Mouse (Mus musculus) ES-E14 (cell line): ENCODE measurements around the gene 4930558K02Rik.
A peak's percentile ranks its signal among the peaks of the same experiment; 100 is the strongest.

ENCODE experiments used
- CHD2 ChIP-seq: IDR thresholded peaks from 2 replicates; pipeline ENCODE4 v1.6.1; 2014; ENCODE audit warnings: mild to moderate bottlenecking, low read depth, low read length, inconsistent platforms
- HCFC1 ChIP-seq: IDR thresholded peaks from 2 replicates; pipeline ENCODE4 v1.6.1; 2012; ENCODE audit warnings: low read length, inconsistent platforms, borderline replicate concordance; ENCODE audit not compliant: insufficient read depth
- MAFK ChIP-seq: IDR thresholded peaks from 2 replicates; pipeline ENCODE4 v1.6.1; 2014; ENCODE audit warnings: mild to moderate bottlenecking, low read depth, low read length, inconsistent platforms; ENCODE audit not compliant: insufficient read depth
- ZC3H11A ChIP-seq: IDR thresholded peaks from 2 replicates; pipeline ENCODE4 v1.6.1; 2012; ENCODE audit warnings: low read depth, mild to moderate bottlenecking, inconsistent platforms, low read length, borderline replicate concordance

DNA sequence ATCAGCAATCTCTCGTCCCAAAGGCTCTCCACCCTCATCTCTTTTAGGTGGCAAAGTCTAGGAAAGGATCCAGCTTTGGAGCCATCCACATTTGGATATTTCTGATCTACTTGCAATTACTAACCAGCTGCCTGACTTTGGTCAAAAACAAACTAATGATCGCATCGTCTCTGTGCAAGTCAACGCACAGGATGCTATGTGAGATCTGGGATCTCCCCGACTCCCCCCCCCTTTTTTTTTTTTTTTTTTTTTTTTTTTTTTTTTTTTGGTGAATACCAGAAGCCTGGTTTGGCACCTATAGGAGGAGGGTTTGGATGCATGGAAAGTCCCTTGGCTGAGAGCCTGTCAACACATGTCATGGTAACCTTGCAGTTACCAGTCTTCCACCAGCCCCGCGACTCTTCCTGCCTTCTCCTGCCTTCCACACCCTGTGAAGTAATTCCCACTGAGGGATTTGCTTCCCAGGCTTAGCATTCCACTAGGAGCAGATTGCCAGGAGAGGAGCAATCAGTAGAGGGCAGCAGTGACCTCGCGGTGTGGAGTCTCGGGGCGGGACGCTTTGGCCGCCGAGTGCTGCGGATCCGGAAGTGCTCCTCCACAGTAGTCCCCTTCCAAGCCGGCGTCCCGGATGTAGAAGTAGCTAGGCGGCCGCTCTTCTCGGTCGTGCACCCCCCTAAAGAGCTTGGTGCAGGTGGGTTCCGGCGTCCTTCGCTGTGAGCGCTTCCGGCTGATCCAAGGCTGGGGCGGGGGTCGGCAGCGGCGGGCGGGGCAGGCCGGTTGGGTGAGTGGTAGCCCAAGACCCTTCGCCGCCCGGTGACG is 10.6 kb downstream of the 4930558K02Rik start, which contains the start of gene Pigc:
- peak; percentile 86 for TF ChIP-seq HCFC1
- no peak for TF ChIP-seq ZC3H11A
- no peak for TF ChIP-seq MAFK
- TF ChIP-seq CHD2 = no peak
